Mouse (Mus musculus): ENCODE data around the gene 1600015I10Rik. TPM values are rescaled to one million over a fixed set of nuclear protein-coding genes. Genes with fewer than 3 reads are reported as not detected.
"Not testable (repeated sequence)": the region's sequence is repeated elsewhere in the genome, so short reads cannot be mapped to it uniquely, and the experiment has no call there.

1600015I10Rik gene
- polyA plus RNA-seq, 1 experiment = not detected

GRCm38 (mm10) chr6:48956785-48957184, 27.1 kb downstream of the 1600015I10Rik start:
- H3K4me3 ChIP-seq (replicated peaks; ENCODE audit: extremely low read depth, low read depth, low read length) = no peak overlapping the region
- DNase-seq = no peak
- H3K4me1 ChIP-seq (ENCODE audit: control insufficient read depth, insufficient read depth, low read length) = no peaks in the 10 kb centered on the region
- TF ChIP-seq POLR2A (IDR thresholded peaks at IDR 0.05; ENCODE audit: borderline replicate concordance, extremely low read depth, low read depth, low read length) = no peak
- TF ChIP-seq CTCF (IDR thresholded peaks at IDR 0.05; ENCODE audit: insufficient read depth, low read length) = no peak
- WGBS = 57% methylated on average over 4 of the region's 4 CpGs

- DNase-seq = no peak
- no peak for TF ChIP-seq CTCF (IDR thresholded peaks at IDR 0.05; ENCODE audit: insufficient read depth, low read length)
- TF ChIP-seq POLR2A (IDR thresholded peaks at IDR 0.05; ENCODE audit: borderline replicate concordance, extremely low read depth, low read depth, low read length) = no peak
- H3K4me3 ChIP-seq (replicated peaks; ENCODE audit: extremely low read depth, low read depth, low read length) = no peak overlapping the region
- WGBS = 57% methylated on average over 1 of the region's 1 CpGs
- H3K4me1 ChIP-seq (ENCODE audit: control insufficient read depth, insufficient read depth, low read length) = no peaks in the 10 kb centered on the region
Observed at GRCm38 (mm10) chr6:48958053-48958452, 28.4 kb downstream of the 1600015I10Rik start.

DNA sequence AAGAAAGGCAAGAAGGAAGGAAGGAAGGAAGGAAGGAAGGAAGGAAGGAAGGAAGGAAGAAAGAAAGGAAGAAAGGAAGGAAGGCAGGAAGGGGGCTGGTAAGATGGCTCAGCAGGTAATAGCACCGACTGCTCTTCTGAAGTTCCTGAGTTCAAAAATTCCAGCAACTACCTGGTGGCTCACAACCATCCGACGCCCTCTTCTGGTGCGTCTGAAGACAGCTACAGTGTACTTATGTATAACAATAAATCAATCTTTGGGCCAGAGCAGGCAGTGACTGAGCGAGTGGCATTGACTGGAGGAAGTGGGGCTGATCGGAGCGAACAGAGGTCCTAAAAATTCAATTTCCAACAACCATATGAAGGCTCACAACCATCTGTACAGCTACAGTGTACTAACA, 29.5 kb downstream of the 1600015I10Rik start:
- WGBS = 29% methylated on average over 7 of the region's 7 CpGs

GRCm38 (mm10) chr6:48966696-48967095, 37.0 kb downstream of the 1600015I10Rik start:
- 84% methylated on average over 5 of the region's 5 CpGs for WGBS
- H3K4me3 ChIP-seq (replicated peaks; ENCODE audit: extremely low read depth, low read depth, low read length); DNase-seq: not testable (repeated sequence)

More for the DNA sequence above, 29.5 kb downstream of the 1600015I10Rik start:
- not testable (repeated sequence) for H3K4me3 ChIP-seq (replicated peaks; ENCODE audit: extremely low read depth, low read depth, low read length); H3K4me1 ChIP-seq (ENCODE audit: control insufficient read depth, insufficient read depth, low read length); DNase-seq

DNA sequence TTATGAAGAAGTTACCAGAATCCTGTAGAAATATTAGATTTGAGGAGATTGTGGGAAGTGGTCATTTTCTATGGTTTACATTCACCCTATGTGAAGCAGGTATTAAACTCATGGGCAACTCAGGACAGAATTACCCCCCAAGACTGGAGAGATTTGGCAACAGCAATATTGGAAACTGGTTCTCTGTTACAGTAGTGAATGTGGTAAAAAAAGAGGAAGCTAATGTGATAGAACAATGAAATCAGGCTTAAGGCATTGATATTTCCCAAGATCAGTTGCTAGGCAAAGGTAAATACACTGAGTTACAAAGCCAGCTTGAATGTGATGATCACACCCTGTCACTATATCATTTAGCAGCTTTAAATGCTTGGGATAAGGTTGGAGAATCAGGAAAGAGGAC, 38.2 kb downstream of the 1600015I10Rik start:
- no peak for DNase-seq
- TF ChIP-seq CTCF (IDR thresholded peaks at IDR 0.05; ENCODE audit: insufficient read depth, low read length) (no peak), POLR2A (IDR thresholded peaks at IDR 0.05; ENCODE audit: borderline replicate concordance, extremely low read depth, low read depth, low read length) (no peak)
- no peaks in the 10 kb centered on the region for H3K4me1 ChIP-seq (ENCODE audit: control insufficient read depth, insufficient read depth, low read length)
- no peak overlapping the region for H3K4me3 ChIP-seq (replicated peaks; ENCODE audit: extremely low read depth, low read depth, low read length)

More at GRCm38 (mm10) chr6:48966696-48967095, 37.0 kb downstream of the 1600015I10Rik start:
- not testable (repeated sequence) for H3K4me1 ChIP-seq (ENCODE audit: control insufficient read depth, insufficient read depth, low read length)

GRCm38 (mm10) chr6:48974663-48975062, 45.0 kb downstream of the 1600015I10Rik start, which contains the start of gene Doxl2:
Gene Doxl2 (plus strand): TSS chr6:48974963.
- H3K4me3 ChIP-seq (replicated peaks; ENCODE audit: extremely low read depth, low read depth, low read length) = no peak within 1 kb of the TSS
- WGBS = 85% methylated on average over 2 of the region's 2 CpGs

GRCm38 (mm10) chr6:48979616-48980015, 49.9 kb downstream of the 1600015I10Rik start:
- TF ChIP-seq POLR2A (IDR thresholded peaks at IDR 0.05; ENCODE audit: borderline replicate concordance, extremely low read depth, low read depth, low read length) (no peak), CTCF (IDR thresholded peaks at IDR 0.05; ENCODE audit: insufficient read depth, low read length) (no peak)
- H3K4me1 ChIP-seq (ENCODE audit: control insufficient read depth, insufficient read depth, low read length) = no peaks in the 10 kb centered on the region
- DNase-seq = no peak
- no peak overlapping the region for H3K4me3 ChIP-seq (replicated peaks; ENCODE audit: extremely low read depth, low read depth, low read length)
- WGBS = 57% methylated on average over 1 of the region's 1 CpGs

More at GRCm38 (mm10) chr6:48974663-48975062, 45.0 kb downstream of the 1600015I10Rik start, which contains the start of gene Doxl2:
- DNase-seq = no peak
- no peaks in the 10 kb centered on the region for H3K4me1 ChIP-seq (ENCODE audit: control insufficient read depth, insufficient read depth, low read length)
- no peak for TF ChIP-seq CTCF (IDR thresholded peaks at IDR 0.05; ENCODE audit: insufficient read depth, low read length)
- TF ChIP-seq POLR2A (IDR thresholded peaks at IDR 0.05; ENCODE audit: borderline replicate concordance, extremely low read depth, low read depth, low read length) = no peak

DNA sequence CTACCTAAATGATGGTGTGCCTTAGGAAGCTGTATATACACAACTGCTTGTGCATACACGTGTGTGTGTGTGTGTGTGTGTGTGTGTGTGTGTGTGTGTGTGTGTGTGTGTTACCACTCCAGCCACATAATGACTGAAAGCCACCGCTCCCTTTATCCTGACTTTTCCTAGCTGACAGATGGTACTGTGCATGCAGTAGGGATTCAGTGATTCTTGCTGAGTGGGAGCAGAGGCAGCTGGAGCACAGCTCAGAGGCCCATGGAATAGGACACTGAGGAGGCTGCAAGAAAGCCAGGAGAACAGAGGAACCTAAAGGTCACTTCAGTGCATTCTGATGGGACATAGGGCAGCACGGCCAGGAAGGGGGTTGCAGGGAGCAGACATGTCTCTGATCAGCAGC, 52.6 kb downstream of the 1600015I10Rik start:
- WGBS = 67% methylated on average over 3 of the region's 3 CpGs

More for the DNA sequence above, 52.6 kb downstream of the 1600015I10Rik start:
- DNase-seq = no peak
- no peaks in the 10 kb centered on the region for H3K4me1 ChIP-seq (ENCODE audit: control insufficient read depth, insufficient read depth, low read length)
- no peak for TF ChIP-seq CTCF (IDR thresholded peaks at IDR 0.05; ENCODE audit: insufficient read depth, low read length)
- no peak for TF ChIP-seq POLR2A (IDR thresholded peaks at IDR 0.05; ENCODE audit: borderline replicate concordance, extremely low read depth, low read depth, low read length)
- H3K4me3 ChIP-seq (replicated peaks; ENCODE audit: extremely low read depth, low read depth, low read length) = no peak overlapping the region

Other genes starting within 250 kb of the 1600015I10Rik start
- gene Gimap4, start 245.3 kb upstream of the 1600015I10Rik start, polyA plus RNA-seq (2012; rRNA removed) = 40.8 and 58.9 TPM in 2 replicates
- 23.5 and 40.1 TPM in 2 replicates for gene Gimap6, start 221.7 kb upstream of the 1600015I10Rik start, polyA plus RNA-seq (2012; rRNA removed)
- 1.8 TPM in 1 of 2 replicates, not detected in the other for gene Gm28053, start 211.3 kb upstream of the 1600015I10Rik start, polyA plus RNA-seq (2012; rRNA removed)
- gene Gimap7, start 211.3 kb upstream of the 1600015I10Rik start, polyA plus RNA-seq (2012; rRNA removed) = 0.72 and 1.2 TPM in 2 replicates
- gene Gimap1, start 190.8 kb upstream of the 1600015I10Rik start, polyA plus RNA-seq (2012; rRNA removed) = 29.9 and 35.2 TPM in 2 replicates
- 28.6 and 32.8 TPM in 2 replicates for gene Gimap5, start 183.7 kb upstream of the 1600015I10Rik start, polyA plus RNA-seq (2012; rRNA removed)
- 12.5 and 15.4 TPM in 2 replicates for gene Gimap3, start 159.0 kb upstream of the 1600015I10Rik start, polyA plus RNA-seq (2012; rRNA removed)
- gene Tmem176a, start 89.0 kb upstream of the 1600015I10Rik start, polyA plus RNA-seq (2012; rRNA removed) = 254 and 269 TPM in 2 replicates
- gene Tmem176b, start 88.4 kb upstream of the 1600015I10Rik start, polyA plus RNA-seq (2012; rRNA removed) = 521 and 609 TPM in 2 replicates
- gene Aoc1, start 57.0 kb upstream of the 1600015I10Rik start, polyA plus RNA-seq (2012; rRNA removed) = 4.8 and 8.1 TPM in 2 replicates
- gene Doxl2, start 45.1 kb downstream of the 1600015I10Rik start, polyA plus RNA-seq (2012; rRNA removed) = not detected in 2 replicates
- gene Svs1, start 57.0 kb downstream of the 1600015I10Rik start, polyA plus RNA-seq (2012; rRNA removed) = not detected in 2 replicates
- 25.7 and 28.8 TPM in 2 replicates for gene Gpnmb, start 106.7 kb downstream of the 1600015I10Rik start, polyA plus RNA-seq (2012; rRNA removed)
- gene Malsu1, start 143.9 kb downstream of the 1600015I10Rik start, polyA plus RNA-seq (2012; rRNA removed) = 11.5 and 12.6 TPM in 2 replicates